Mouse (Mus musculus) heart, adult 2 months (tissue): ENCODE results near the gene Mtfr1l. TPM values are rescaled to one million over a fixed set of nuclear protein-coding genes. Genes with fewer than 3 reads are reported as not detected.

Source experiments
- DNase-seq, 2 experiments: peaks; one replicate each; pipeline ENCODE4 v3.0.0; 2021
- H3K27ac ChIP-seq: fragments of 200-600 bp; 2 replicates; pipeline ENCODE4 v1.8.1; 2022
- H3K27me3 ChIP-seq: fragments of 200-500 bp; 2 replicates; pipeline ENCODE4 v1.6.1; 2012; ENCODE audit warnings: mild to moderate bottlenecking, low read length, inconsistent platforms, mixed read lengths; ENCODE audit not compliant: control insufficient read depth, insufficient read depth
- H3K36me3 ChIP-seq: fragments of 200-500 bp; 2 replicates; pipeline ENCODE4 v1.6.1; 2012; ENCODE audit warnings: low read length, inconsistent platforms; ENCODE audit not compliant: control insufficient read depth, insufficient read depth
- H3K4me1 ChIP-seq: fragments of 200-500 bp; 2 replicates; pipeline ENCODE4 v1.6.1; 2011; ENCODE audit warnings: low read length; ENCODE audit not compliant: control insufficient read depth, insufficient read depth
- H3K4me3 ChIP-seq: fragments of 200-600 bp; 2 replicates; pipeline ENCODE4 v1.8.1; 2022
- H3K79me2 ChIP-seq: fragments of 200-500 bp; replicated peaks from 2 replicates; pipeline ENCODE4 v1.6.1; 2012; ENCODE audit warnings: mild to moderate bottlenecking, inconsistent platforms, low read length, moderate library complexity, mixed read lengths; ENCODE audit not compliant: control insufficient read depth, insufficient read depth
- H3K9ac ChIP-seq: fragments of 200-500 bp; 2 replicates; pipeline ENCODE4 v1.6.1; 2012; ENCODE audit warnings: low read depth, mild to moderate bottlenecking, control low read depth, inconsistent platforms, low read length, mixed read lengths
- CTCF ChIP-seq: fragments of 200-600 bp; IDR thresholded peaks from 2 replicates; pipeline ENCODE4 v1.8.1; 2022; ENCODE audit warnings: antibody characterized with exemption, mild to moderate bottlenecking, moderate library complexity
- EP300 ChIP-seq: fragments of 200-500 bp; IDR thresholded peaks from 2 replicates; pipeline ENCODE4 v1.6.1; 2011; ENCODE audit warnings: low read depth, low read length, control low read depth; ENCODE audit not compliant: insufficient read depth
- POLR2A ChIP-seq: fragments of 200-500 bp; IDR thresholded peaks from 2 replicates; pipeline ENCODE4 v1.6.1; 2011; ENCODE audit warnings: mild to moderate bottlenecking, low read depth, low read length, control low read depth; ENCODE audit not compliant: insufficient read depth
- WGBS: fragments of 180-500 bp; shearing (Covaris S2); methylation state at CpG from one replicate; pipeline ENCODE4 v1.1.7; 2018; 5-methylcytosine and 5-hydroxymethylcytosine counted together
- intact Hi-C: fragments of 180-260 bp; cut with DNase I; formaldehyde crosslinking; loops from one replicate; pipeline ENCODE4 v1.15.1; 2025
- polyA plus RNA-seq: library from polyadenylated mRNA; depleted of rRNA; stranded (reverse); fragments of >200 nt; gene quantifications from 2 replicates; pipeline ENCODE4 v1.2.3, GENCODE M21; 2012
- total RNA-seq, 2 experiments: library from RNA; stranded (reverse); gene quantifications; 2 replicates each; pipeline ENCODE4 v1.2.3; 2021

Mtfr1l gene
- total and polyA plus RNA-seq, 3 experiments: 170 to 196 (median 191) TPM

DNA sequence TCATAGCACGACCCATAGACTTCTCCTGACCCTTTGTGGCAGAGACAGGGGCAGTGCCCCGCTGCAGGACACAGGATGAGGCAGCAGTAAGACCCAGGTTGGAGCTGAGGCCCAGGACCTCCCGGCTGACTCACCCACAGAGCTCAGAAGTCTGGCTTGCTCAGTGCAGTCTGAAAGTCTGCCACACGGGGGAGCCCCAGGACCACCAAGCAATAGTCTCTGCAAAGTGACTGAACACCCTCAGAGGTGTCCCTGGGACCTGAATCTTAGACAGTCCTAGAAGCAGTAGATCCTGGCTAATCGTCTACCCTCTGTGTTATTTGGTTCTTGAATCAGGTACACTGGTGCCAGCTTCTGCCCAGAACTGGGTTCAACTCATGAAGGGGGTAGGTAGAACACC, 8.1 kb upstream of the Mtfr1l start:
- no peak for TF ChIP-seq CTCF
- peak; percentile 96 for TF ChIP-seq EP300
- TF ChIP-seq POLR2A: no peak
- Histone ChIP-seq H3K27me3 (no peaks in the 10 kb centered on the region), H3K27ac (no peak overlapping the region), H3K79me2 (no peaks in the 10 kb centered on the region), H3K36me3 (no peaks in the 10 kb centered on the region), H3K9ac (no peak overlapping the region), H3K4me1 (peaks cover 3% of the 10 kb centered on the region), H3K4me3 (no peak overlapping the region)
- DNase-seq: peak; percentile 86 to 96
- intact Hi-C loops: loop anchor here (1.0 to 10.0 kb wide), 3 partner anchors 171 to 342 kb away; no protein-coding TSS in a partner anchor
- WGBS: 10% methylated on average over 5 of the region's 5 CpGs

DNA sequence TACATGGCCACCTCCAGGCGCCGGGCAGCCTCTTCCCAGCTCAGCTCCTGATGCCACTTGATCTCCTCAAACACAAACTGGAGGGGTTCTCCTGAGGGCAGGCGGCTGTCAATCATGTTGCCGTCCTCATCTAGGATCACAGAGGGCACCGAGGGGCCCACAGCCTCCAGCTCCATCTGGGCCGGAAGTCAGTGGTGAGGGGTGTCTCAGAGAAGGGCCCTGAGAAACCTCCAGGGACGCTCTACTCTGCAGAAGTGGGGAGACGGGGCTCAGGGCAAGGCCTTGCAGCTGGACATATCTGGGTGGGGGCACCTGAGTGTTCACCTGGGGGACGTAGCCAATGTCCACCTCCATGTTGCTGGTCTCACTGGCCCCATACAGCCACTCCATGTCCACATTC, 7.5 kb upstream of the Mtfr1l start:
- no peak overlapping the region for H3K27ac ChIP-seq
- DNase-seq: no peak
- H3K4me3 ChIP-seq: no peak overlapping the region
- H3K79me2 ChIP-seq: no peaks in the 10 kb centered on the region
- no peak for TF ChIP-seq EP300
- TF ChIP-seq CTCF: no peak
- no peak for TF ChIP-seq POLR2A
- no peak overlapping the region for H3K9ac ChIP-seq
- 92% methylated on average over 9 of the region's 9 CpGs for WGBS
- no peaks in the 10 kb centered on the region for H3K27me3 ChIP-seq
- H3K4me1 ChIP-seq: no peaks in the 10 kb centered on the region; the same call in 1 of the 2 replicates
- no peaks in the 10 kb centered on the region for H3K36me3 ChIP-seq
- intact Hi-C loops: loop anchor here (1.0 to 10.0 kb wide), 3 partner anchors 172 to 342 kb away; no protein-coding TSS in a partner anchor

DNA sequence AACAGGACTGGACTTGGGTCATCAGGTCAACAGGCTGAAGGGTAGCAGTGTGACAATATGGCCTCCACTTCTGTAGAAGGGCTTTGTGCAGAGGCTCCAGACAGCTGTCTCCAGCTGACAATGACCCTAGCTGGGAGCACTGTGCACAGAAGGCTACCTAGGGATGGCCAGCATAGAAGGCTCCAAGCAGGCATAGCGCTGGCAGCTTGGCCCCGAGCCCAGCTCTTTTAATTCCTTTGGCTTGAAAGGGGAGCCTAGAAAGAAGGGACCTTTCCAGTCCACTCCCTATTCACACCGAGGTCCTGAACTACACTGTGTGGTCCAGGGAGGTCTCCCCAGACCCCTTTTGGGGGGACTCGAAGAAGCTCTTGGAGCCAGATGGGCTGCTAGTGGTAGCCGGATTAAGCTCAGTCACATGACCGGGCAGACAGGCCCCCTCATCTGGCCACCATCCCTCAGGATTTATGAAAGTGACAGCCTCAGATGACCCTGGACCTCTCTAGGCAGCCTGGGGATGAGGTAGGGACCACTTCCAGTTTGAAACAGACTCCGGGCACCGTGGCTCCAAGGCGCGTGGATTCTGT, 3.9 kb upstream of the Mtfr1l start:
- intact Hi-C loops: no loop called here
- Histone ChIP-seq H3K4me1 (peaks cover under 1% of the 10 kb centered on the region; the same call in 1 of the 2 replicates), H3K4me3 (no peak overlapping the region), H3K27me3 (no peaks in the 10 kb centered on the region), H3K79me2 (no peaks in the 10 kb centered on the region; the same call in 1 of the 2 replicates), H3K9ac (no peak overlapping the region), H3K36me3 (no peaks in the 10 kb centered on the region), H3K27ac (no peak overlapping the region)
- no peak for DNase-seq
- 75% methylated on average over 10 of the region's 10 CpGs for WGBS
- TF ChIP-seq POLR2A: no peak
- no peak for TF ChIP-seq EP300
- TF ChIP-seq CTCF: no peak

DNA sequence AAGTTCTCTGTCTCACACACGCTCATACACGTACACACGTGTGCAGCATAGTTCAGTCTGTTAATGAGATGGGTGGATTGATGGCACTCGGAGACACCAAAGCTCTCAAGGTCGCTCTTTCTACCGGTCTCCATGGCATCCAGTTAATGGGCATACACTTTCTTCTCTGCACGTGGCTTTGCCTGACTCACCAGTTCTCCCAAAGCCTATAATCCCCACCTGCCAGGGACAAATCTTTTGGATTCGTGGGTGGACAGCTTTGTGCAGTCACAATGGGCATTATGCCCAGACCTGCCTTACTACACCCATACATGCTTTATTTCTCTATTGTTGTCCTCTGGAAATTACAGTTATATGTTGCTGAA, 582 bp upstream of the Mtfr1l start:
- Histone ChIP-seq H3K79me2 (no peaks in the 10 kb centered on the region; the same call in 1 of the 2 replicates), H3K9ac (peak overlapping the region; percentile 52), H3K27ac (peak overlapping the region; percentile 92), H3K36me3 (no peaks in the 10 kb centered on the region), H3K4me3 (peak overlapping the region; percentile 80), H3K4me1 (peaks cover 3% of the 10 kb centered on the region), H3K27me3 (no peaks in the 10 kb centered on the region)
- intact Hi-C loops: no loop called here
- 1% methylated on average over 8 of the region's 8 CpGs for WGBS
- DNase-seq: no peak
- TF ChIP-seq CTCF (no peak), EP300 (no peak), POLR2A (no peak)

DNA sequence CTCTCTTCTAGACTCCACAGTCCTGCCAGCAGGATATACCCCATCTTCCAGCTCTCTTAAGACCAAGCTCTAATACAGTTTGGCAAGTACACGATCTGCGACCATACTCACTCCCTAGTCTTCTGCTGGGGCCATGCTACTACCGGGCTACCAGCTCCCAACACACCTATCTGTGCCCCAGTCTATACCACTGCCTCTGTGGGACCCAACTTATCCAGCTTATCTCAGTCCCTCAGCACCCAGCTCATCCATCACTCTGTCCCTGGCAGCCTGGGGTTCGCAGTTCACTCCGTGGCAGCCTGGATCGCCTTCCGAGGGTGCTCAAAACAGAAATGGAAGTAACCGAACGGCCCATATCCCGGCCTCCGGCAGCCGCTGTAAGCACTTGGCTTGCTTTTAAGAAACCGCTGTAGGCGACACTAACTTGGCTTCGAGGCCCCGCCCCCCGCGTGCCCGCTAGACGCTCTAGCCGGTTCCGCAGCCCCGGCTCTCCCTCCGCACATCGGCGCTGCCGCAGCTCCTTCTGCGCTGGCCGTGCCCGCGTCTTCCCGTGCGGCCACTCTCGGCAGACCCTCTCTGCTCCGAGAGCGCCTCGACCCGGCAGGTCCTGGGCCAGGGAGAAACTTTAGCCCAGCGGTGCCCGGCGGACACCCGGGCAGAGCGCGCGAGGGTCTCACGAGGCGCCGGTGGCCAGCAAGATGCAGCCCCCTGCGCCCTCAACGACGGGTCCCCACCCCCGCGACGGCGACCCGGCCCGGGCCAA, 882 bp downstream of the Mtfr1l start:
- TF ChIP-seq CTCF (no peak), EP300 (no peak), POLR2A (no peak)
- WGBS: 2% methylated on average over 57 of the region's 57 CpGs
- no peaks in the 10 kb centered on the region for H3K27me3 ChIP-seq
- peak overlapping the region; percentile 93 for H3K9ac ChIP-seq
- H3K27ac ChIP-seq: peak overlapping the region; percentile 92
- H3K4me3 ChIP-seq: peak overlapping the region; percentile 80
- intact Hi-C loops: no loop called here
- H3K4me1 ChIP-seq: peaks cover 3% of the 10 kb centered on the region
- no peaks in the 10 kb centered on the region for H3K36me3 ChIP-seq
- H3K79me2 ChIP-seq: no peaks in the 10 kb centered on the region; the same call in 1 of the 2 replicates
- peak; percentile 80 to 85 for DNase-seq

DNA sequence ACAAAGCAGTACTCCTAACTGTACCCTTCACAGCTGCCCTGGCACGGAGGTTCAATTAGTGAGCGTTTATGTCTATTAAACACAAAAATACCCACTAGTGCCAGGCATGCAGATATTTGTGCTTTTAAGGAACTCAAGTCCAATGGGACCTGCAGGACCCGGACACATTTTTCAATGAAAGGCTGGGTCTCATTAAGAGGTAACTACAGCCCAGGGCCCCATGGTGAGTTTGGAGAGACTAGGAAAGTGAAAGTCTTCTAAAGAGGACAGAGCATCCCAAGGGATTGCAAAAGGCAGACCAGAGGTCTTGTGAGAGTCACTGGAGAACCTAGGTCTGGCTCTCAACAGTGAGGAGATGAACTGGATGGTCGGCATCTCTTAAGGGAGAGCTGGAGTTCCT, 1.8 kb downstream of the Mtfr1l start:
- H3K27ac ChIP-seq: no peak overlapping the region; the same call in 1 of the 2 replicates
- H3K36me3 ChIP-seq: 0 out of 2 replicates have a peak, but pooled peaks cover 2% of the 10 kb centered on the region
- intact Hi-C loops: no loop called here
- peaks cover 3% of the 10 kb centered on the region for H3K4me1 ChIP-seq
- WGBS: 76% methylated on average over 4 of the region's 4 CpGs
- no peaks in the 10 kb centered on the region for H3K27me3 ChIP-seq
- peak overlapping the region; percentile 28; the same call in 1 of the 2 replicates for H3K9ac ChIP-seq
- DNase-seq: no peak
- H3K79me2 ChIP-seq: no peaks in the 10 kb centered on the region; the same call in 1 of the 2 replicates
- no peak overlapping the region; the same call in 1 of the 2 replicates for H3K4me3 ChIP-seq
- no peak for TF ChIP-seq POLR2A
- TF ChIP-seq EP300: no peak
- no peak for TF ChIP-seq CTCF
